In the genomic region with DNA sequence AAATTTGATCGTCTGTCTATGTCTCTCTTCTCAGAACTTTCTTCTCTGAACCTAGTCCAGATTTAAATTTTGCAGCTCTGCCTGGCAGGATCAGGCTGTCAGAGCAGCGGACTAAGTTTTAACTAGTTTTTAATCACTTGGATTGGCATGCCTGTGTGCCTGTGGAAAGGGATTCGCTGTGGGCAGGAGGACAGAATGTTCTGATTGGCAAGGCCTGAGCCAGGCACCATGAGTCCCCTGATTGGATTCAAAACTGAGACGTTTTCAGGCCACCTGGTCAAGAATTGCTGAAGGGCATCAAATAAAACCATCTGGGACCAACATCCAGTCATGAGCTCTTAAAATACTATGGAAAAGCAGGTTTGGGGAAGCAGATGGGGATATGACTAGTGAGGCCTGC, we compare ENCODE assay signal across 18 mouse cellular contexts. TPM values are rescaled to one million over a fixed set of nuclear protein-coding genes. Genes with fewer than 3 reads are reported as not detected.
"Had no signal": no experiment of that assay in that cellular context is flagged by ENCODE, and none has a peak within 500 bp of the region (broad histone marks: within the 10 kb centered on the region; RNA-seq: fewer than 3 reads in every experiment).

No protein-coding gene starts in this region.

- H3K4me3 ChIP-seq: limb, embryonic 15.5 days; liver, embryonic 12.5 days; midbrain, embryonic 10.5 days; myocyte; neural tube, embryonic 13.5 days had no signal

- H3K27ac ChIP-seq: limb, embryonic 15.5 days; liver, embryonic 12.5 days had no signal

- DNase-seq: layer of hippocampus, adult 9-11 months; layer of hippocampus, postnatal 36 days; lung, embryonic 14.5 days; lung, postnatal 10 days; lung, postnatal 4 days; midbrain, embryonic 14.5 days; right cerebral cortex, postnatal 4 days; spleen, adult 18-20 months; thymus, postnatal 36 days had no signal

RNA-seq across cellular contexts. Expression of a gene that starts 8.8 kb away (rescaled TPM):
- total RNA-seq: layer of hippocampus, adult 18-20 months; layer of hippocampus, postnatal 36 days; left cerebral cortex, adult 8-10 months; left cerebral cortex, postnatal 25 days; megakaryocyte, adult 5-6 weeks had no signal

RNA-seq across cellular contexts. Expression of a gene that starts 12.5 kb away (rescaled TPM):
- total RNA-seq: layer of hippocampus, adult 18-20 months; layer of hippocampus, postnatal 36 days; left cerebral cortex, adult 8-10 months; left cerebral cortex, postnatal 25 days; megakaryocyte, adult 5-6 weeks had no signal
